Mouse (Mus musculus) ES-E14 (cell line): ENCODE data around the gene Ppp2r2c. TPM values are rescaled to one million over a fixed set of nuclear protein-coding genes. Genes with fewer than 3 reads are reported as not detected.

ENCODE experiments used
- DNase-seq: peaks from one replicate; pipeline ENCODE4 v3.0.0-alpha.2; 2013; ENCODE audit warnings: low read depth, low spot score
- H3K27ac ChIP-seq: 2 replicates; pipeline ENCODE4 v1.5.1; 2012; ENCODE audit warnings: low read depth, mild to moderate bottlenecking, low read length, moderate library complexity, mixed read lengths; ENCODE audit not compliant: poor library complexity, insufficient read depth, severe bottlenecking
- H3K36me3 ChIP-seq: 2 replicates; pipeline ENCODE4 v1.6.1; 2012; ENCODE audit warnings: mild to moderate bottlenecking, low read length, moderate library complexity, mixed read lengths; ENCODE audit not compliant: control insufficient read depth, poor library complexity, insufficient read depth, severe bottlenecking
- H3K4me1 ChIP-seq, 2 experiments: fragments of 150-350 bp in 1 of 2; sonication (generic) in 1 of 2; 2 replicates each; pipeline ENCODE4 v1.6.1; 2012; ENCODE audit warnings: low read length in 2 of 2, mild to moderate bottlenecking in 1 of 2, mixed read lengths in 1 of 2; ENCODE audit not compliant: control insufficient read depth in 2 of 2, insufficient read depth in 2 of 2, poor library complexity in 1 of 2
- H3K4me3 ChIP-seq, 2 experiments: fragments of 150-350 bp in 1 of 2; sonication (generic) in 1 of 2; 2 replicates each; pipeline ENCODE4 v1.5.1; 2012; ENCODE audit warnings: low read length in 2 of 2, low read depth in 1 of 2, mild to moderate bottlenecking in 1 of 2, mixed read lengths in 1 of 2; ENCODE audit not compliant: insufficient read depth in 1 of 2, poor library complexity in 1 of 2, severe bottlenecking in 1 of 2
- H3K9ac ChIP-seq: 2 replicates; pipeline ENCODE4 v1.6.1; 2012; ENCODE audit warnings: low read depth, mild to moderate bottlenecking, low read length, mixed read lengths; ENCODE audit not compliant: poor library complexity, insufficient read depth, severe bottlenecking
- H3K9me3 ChIP-seq: fragments of 150-350 bp; sonication (generic); 2 replicates; pipeline ENCODE4 v1.6.1; 2012; ENCODE audit warnings: low read depth, mild to moderate bottlenecking, low read length; ENCODE audit not compliant: control insufficient read depth, insufficient read depth
- CHD2 ChIP-seq: IDR thresholded peaks from 2 replicates; pipeline ENCODE4 v1.6.1; 2014; ENCODE audit warnings: mild to moderate bottlenecking, low read depth, low read length, inconsistent platforms
- HCFC1 ChIP-seq: IDR thresholded peaks from 2 replicates; pipeline ENCODE4 v1.6.1; 2012; ENCODE audit warnings: low read length, inconsistent platforms, borderline replicate concordance; ENCODE audit not compliant: insufficient read depth
- MAFK ChIP-seq: IDR thresholded peaks from 2 replicates; pipeline ENCODE4 v1.6.1; 2014; ENCODE audit warnings: mild to moderate bottlenecking, low read depth, low read length, inconsistent platforms; ENCODE audit not compliant: insufficient read depth
- ZC3H11A ChIP-seq: IDR thresholded peaks from 2 replicates; pipeline ENCODE4 v1.6.1; 2012; ENCODE audit warnings: low read depth, mild to moderate bottlenecking, inconsistent platforms, low read length, borderline replicate concordance
- ZNF384 ChIP-seq: IDR thresholded peaks from 2 replicates; pipeline ENCODE4 v1.6.1; 2012; ENCODE audit warnings: low read depth, low read length, inconsistent platforms
- in situ Hi-C, 2 experiments: fragments of 600-800 bp; cut with MboI; formaldehyde crosslinking; loops; one replicate each; pipeline ENCODE4 v1.15.1; 2025; ENCODE audit warnings: low sequenced_read_pairs in 2 of 2, inconsistent platforms in 1 of 2; ENCODE audit not compliant: unreplicated experiment in 2 of 2
- total RNA-seq: library from RNA; depleted of rRNA; stranded (reverse); fragments of 300-350 nt; gene quantifications from 2 replicates; pipeline ENCODE4 v1.2.3, GENCODE M21; 2012

Gene Ppp2r2c
- total RNA-seq, 1 experiment: 7.3 TPM

DNA sequence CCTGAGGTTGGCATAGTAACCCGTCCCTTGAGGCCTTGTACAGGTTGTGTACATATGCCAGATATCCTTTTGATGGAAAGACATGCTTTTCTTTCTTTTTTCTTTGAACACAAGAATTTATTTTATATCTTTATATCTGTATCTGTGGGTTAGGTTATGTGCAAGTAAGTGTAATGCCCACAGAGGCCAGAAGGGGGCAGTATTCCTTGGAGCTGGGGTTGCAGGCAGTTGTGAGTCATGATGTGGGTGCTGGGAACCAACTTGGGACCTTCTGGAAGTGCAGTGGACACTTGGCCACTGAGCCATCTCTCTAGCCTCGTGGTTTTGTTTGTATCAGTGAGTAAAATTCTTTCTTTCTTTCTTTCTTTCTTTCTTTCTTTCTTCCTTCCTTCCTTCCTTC, 74.1 kb downstream of the Ppp2r2c start:
- Histone ChIP-seq H3K4me3 (no peak overlapping the region), H3K4me1 (peaks cover 7 to 22% of the 10 kb centered on the region in 2 experiments; a peak in 3 of 4 replicates), H3K9ac (no peak overlapping the region), H3K36me3 (no peaks in the 10 kb centered on the region), H3K27ac (no peak overlapping the region), H3K9me3 (no peaks in the 10 kb centered on the region)
- no peak for TF ChIP-seq MAFK
- no peak for TF ChIP-seq ZC3H11A
- no peak for TF ChIP-seq ZNF384
- DNase-seq: no peak
- in situ Hi-C loops: no loop called here

DNA sequence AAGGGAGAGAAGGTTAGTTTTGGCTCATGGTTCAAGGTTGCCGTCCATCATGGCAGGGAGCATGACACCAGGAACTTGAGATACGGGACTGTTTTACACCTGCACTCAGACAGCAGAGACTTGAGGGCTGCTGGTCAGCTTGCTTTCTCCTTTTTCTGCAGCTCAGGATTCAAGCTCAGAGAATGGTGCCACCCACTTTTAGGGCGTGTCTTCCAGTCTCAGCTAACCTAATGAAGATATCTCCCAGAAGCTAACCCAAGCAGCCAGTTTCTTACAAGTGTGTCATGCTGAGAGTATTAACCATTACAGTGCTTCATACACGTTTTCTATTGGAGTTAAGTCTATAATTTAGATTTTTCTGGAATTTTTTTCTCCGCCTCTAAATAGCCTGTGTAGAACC, 76.2 kb downstream of the Ppp2r2c start:
- H3K27ac ChIP-seq: no peak overlapping the region
- no peaks in the 10 kb centered on the region for H3K9me3 ChIP-seq
- peaks cover 5 to 17% of the 10 kb centered on the region in 2 experiments; a peak in 3 of 4 replicates for H3K4me1 ChIP-seq
- no peak overlapping the region for H3K4me3 ChIP-seq
- in situ Hi-C loops: no loop called here
- H3K36me3 ChIP-seq: no peaks in the 10 kb centered on the region
- no peak for TF ChIP-seq MAFK
- no peak for TF ChIP-seq CHD2
- no peak for TF ChIP-seq HCFC1
- TF ChIP-seq ZC3H11A: no peak
- no peak for TF ChIP-seq ZNF384
- no peak overlapping the region for H3K9ac ChIP-seq
- no peak for DNase-seq

DNA sequence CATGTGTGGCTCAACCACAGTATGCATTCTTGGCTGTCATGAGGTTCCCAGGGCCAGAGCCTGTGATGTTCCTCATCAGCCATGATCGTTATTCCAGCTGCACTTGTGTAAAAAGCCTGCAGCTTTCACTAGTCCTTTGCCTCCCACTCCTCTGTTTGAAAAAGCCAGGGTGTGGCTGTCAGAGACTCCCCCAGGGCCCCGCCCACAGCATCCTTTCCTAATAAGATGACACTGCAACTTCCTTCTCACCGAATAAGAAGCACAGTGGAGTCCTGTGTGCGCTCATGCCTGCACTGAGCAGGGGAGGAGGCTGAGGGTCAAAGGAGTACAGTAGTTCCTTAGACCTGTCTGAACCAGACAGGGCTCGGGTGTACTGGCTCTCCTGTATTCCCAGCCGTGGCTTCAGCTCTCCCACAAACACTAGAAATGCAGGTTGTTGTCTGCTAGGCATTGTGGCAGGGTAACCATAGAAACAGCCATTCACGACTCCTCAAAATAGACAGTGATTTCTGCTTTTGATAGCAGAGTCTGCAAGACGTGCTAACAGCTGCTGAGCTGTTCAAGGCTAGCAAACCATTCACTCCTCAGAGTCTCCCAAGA, 76.9 kb downstream of the Ppp2r2c start:
- peak; percentile 60; the same call in 1 of the 2 replicates for TF ChIP-seq MAFK
- TF ChIP-seq ZC3H11A: no peak
- no peak for TF ChIP-seq HCFC1
- TF ChIP-seq ZNF384: no peak
- no peak for TF ChIP-seq CHD2
- peak; percentile 29 for DNase-seq
- no peaks in the 10 kb centered on the region for H3K9me3 ChIP-seq
- in situ Hi-C loops: no loop called here
- no peaks in the 10 kb centered on the region for H3K36me3 ChIP-seq
- H3K4me3 ChIP-seq: no peak overlapping the region
- H3K27ac ChIP-seq: no peak overlapping the region
- no peak overlapping the region for H3K9ac ChIP-seq
- peaks cover 5 to 16% of the 10 kb centered on the region in 2 experiments; a peak in 3 of 4 replicates for H3K4me1 ChIP-seq

DNA sequence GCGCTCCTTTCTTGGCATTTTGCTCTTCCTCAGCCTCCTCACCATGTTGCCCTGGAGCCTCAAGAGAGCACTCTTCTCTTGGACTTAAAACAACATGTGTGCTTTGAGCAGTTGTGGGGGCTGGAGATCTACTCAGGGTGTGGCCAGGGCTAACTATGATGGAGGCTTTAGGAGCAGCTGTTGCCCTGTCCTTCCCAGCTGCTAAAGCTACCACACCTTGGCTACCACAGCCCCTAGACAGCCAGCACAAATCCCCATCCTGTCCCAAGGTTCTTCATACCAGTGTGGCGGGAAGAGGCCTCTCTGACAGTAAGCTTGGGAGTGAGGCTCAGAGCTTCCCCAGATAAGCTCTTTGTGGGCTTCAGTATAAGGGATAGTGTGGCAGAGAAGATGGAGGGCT, 77.4 kb downstream of the Ppp2r2c start:
- TF ChIP-seq ZC3H11A: no peak
- TF ChIP-seq MAFK: no peak
- no peak for TF ChIP-seq HCFC1
- TF ChIP-seq CHD2: no peak
- TF ChIP-seq ZNF384: no peak
- Histone ChIP-seq H3K9ac (no peak overlapping the region), H3K4me3 (no peak overlapping the region), H3K36me3 (no peaks in the 10 kb centered on the region), H3K27ac (no peak overlapping the region), H3K4me1 (peaks cover 5 to 16% of the 10 kb centered on the region in 2 experiments; a peak in 3 of 4 replicates), H3K9me3 (no peaks in the 10 kb centered on the region)
- in situ Hi-C loops: no loop called here
- DNase-seq: no peak

DNA sequence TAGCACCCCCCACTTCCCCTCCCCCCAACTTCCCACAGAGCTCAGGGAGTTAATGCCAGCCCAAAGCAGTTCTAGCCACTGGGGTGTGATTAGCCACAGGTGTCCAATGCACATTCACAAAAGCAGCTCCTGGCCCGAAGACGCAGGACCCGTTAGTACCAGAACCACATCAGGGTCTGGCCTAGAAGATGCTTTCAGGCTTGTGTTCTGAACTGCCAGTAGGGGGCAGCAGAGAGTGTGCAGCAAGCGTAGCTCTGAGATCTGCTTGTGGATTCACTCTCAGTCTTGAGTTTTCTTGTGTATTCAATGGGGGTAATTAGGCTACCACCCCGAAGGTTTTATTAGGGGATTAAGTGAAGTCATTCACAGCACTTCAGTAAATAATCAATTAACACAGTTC, 78.1 kb downstream of the Ppp2r2c start:
- H3K4me1 ChIP-seq: peaks cover 5 to 16% of the 10 kb centered on the region in 2 experiments; a peak in 3 of 4 replicates
- peak; percentile 81 for DNase-seq
- TF ChIP-seq ZNF384 (no peak), ZC3H11A (0 out of 2 replicates have a peak, but pooled peaks have one; percentile 47)
- no peak overlapping the region for H3K4me3 ChIP-seq
- in situ Hi-C loops: no loop called here
- no peak overlapping the region for H3K9ac ChIP-seq
- H3K36me3 ChIP-seq: no peaks in the 10 kb centered on the region
- H3K27ac ChIP-seq: no peak overlapping the region
- H3K9me3 ChIP-seq: no peaks in the 10 kb centered on the region
